Mouse (Mus musculus) spleen, adult 18-20 months (tissue): ENCODE data around the gene Fam187b.

Source experiments
- DNase-seq, 2 experiments: peaks; one replicate each; pipeline ENCODE4 v3.0.0; 2022; ENCODE audit warnings: mixed read lengths in 2 of 2

The Fam187b gene

DNA sequence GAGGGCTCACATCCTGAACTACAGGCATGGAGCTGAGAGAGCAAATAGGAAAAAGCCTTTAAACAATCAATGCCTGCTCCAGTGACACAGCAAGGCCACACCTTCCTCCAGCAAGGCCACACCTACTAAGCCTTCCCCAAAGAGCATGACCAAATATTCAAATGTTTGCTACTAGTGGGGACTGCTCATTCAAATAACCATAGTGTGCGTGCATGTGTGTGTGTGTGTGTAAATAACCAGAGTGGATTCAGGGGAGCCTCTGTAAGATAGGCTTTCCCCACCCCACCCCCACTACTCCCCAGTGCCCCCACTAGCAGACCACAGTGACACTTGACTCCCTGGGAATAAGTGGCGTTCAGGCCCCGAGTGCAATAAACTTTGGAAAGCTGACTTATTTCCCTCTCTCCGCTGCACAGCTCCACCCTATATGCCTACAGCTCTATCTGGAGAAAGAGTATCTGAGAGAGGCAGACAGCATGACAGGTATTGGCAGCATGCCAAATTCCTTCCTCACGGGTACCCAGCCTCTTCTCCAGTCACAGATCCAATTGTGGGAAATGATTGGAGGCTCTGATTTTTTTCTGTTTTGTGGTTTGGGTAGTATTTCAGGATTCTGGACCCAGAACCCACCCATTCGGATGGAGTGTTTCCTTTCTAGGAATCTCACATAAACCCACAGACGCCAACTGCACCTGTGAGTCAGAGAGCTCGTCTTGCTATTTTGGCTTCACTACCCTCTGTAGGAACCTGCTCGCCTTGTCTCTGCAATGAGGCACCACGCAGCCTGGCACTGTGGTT, 43.7 kb downstream of the Fam187b start:
- DNase-seq = no peak

DNA sequence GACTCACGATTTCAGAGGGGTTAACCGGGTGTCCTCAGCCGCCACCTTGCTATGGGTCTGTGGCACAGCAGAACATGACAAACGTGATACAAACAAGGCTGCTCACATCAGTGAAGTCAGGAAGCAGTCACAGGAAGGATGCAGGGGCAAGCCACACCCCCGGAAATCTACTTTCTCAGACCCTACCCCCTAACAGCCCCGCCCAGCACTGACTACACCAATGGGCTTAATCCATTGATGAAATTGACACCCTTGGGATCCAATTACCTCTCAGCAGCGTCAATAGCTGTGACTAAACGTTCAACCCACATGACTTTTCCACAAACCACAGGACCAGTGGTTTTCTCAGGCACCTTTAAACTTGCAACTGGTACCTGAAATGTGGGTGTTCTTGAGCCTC, 55.0 kb downstream of the Fam187b start:
- DNase-seq = no peak

DNA sequence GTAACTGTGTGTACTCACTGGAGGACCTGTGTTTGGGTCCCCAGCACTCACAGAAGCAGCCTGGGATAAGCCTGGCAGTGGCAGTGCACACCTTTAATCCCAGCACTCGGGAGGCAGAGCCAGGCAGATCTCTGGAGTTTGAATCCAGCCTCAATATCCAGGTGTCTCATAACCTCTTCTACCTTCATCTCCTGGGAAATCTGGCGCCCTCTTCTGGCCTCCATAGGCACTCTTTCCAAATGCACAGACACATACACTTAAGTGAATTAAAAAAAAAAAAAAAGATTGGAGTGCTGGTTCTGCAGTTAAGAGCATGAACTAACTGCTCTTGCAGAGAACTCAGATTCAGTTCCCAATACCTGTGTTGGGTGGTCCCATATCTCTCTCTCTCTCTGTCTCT, 57.1 kb downstream of the Fam187b start:
- no peak for DNase-seq

DNA sequence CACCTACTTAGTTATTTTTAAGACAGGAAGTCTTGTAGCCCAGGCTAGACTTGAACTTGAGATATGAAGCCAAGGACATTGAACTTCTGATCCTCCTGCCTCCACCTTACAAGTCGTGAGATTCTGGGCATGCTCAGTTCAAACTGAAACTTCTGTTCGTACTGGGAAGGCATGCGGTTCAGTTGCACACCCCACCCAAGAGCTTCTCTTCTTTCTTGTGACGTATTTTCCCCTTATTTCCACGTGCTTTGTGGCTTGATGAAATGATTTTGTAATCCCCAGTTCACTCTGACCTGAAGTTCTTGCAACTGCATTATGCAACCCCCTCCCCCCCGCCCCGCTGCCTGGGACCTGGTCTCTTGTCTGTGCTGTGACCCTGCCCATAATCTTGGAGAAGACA, 58.1 kb downstream of the Fam187b start:
- DNase-seq = no peak

DNA sequence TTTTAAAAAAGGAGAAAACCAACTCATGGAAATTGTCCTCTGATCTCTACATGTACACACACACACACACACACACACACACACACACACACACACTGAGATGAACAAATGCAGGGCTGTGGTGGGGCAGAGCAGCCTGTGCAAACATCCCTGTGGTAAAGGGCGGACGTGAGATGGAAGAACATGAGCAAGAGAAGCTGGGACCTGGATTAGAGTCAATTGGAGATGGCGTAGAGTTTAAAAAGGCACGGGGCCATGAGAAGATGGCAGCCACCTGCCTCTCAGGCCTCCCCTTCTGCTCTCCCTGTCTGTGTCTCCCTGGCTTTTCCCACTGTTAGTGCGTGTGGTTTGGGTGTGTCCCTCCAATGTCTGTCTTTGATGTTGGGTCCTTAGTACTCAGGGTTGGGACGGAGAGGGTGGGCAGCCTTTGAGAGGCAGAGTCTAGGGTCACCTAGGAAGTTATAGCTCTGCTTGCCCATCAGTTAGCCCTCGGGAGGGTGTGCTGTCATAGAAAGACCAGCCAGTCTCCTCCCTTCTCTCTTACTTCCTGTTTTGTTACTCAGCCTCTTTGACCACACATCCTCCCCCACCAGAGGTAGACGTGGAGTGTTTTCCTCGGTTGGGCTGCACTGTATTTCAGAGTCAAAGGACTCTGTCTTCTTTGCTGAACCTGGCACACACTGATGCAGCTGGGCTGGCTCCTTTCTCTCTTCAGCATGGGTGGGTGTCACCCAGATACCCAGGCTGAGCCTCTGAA, 60.0 kb downstream of the Fam187b start:
- DNase-seq = peak; percentile 52 to 57

DNA sequence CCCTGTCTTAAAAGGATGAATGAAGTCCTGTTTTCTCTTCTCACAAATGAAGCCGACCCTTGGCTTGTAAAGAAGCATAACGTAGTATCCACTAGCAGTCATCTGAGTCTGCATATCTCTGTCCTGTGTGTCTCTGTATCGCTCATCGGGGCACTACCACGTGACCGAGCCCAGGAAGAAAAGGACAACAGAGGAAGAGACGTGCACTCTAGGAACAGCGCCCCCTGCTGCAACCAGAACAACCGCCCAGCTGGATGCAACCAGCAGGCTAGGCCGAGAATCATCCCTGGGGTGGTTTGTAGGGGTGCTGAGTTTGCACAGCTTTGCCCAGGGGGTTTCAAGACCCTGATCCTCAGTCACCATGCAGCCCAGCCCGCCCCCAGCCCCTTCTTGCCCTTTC, 61.2 kb downstream of the Fam187b start:
- DNase-seq = peak in 1 of 2 experiments; percentile 38

DNA sequence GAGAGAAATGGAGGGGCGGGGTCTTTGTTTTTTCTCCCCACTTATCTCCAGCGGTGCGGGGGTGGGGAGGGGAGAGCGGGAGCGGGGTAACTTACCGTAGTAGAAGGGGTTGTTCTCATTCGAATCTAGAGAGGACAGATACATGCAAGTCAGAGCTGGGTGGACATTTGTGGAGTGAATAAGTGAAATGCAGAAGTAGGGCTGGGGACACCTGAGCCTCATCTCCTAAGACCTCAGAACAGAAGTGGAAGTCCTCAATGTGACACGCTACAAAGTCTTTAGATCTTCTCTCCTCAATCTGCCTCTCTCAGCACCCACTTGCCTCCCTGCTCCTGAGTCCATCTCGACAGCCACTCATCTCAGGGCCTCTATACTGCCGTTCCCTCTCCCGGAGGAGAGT, 61.7 kb downstream of the Fam187b start:
- DNase-seq = no peak

DNA sequence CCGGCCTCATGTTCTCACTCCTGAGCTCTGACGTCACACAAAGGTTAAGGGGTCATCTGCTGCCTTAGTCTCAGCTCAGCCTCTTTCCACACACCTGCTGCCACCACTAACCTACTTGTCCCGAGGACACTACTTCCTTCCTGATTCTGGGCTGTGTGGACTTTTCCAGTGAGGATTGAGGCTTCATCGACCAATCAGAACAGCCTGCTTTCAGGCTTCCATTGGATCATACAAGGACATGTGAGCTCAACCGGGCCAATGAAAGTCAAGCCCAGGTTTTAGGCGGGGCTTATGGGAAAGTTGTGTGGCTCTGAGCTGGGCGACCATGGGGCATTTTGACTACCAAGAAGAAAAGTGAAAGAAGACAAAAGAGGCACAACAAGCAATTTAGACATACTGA, 63.3 kb downstream of the Fam187b start:
- DNase-seq = no peak

DNA sequence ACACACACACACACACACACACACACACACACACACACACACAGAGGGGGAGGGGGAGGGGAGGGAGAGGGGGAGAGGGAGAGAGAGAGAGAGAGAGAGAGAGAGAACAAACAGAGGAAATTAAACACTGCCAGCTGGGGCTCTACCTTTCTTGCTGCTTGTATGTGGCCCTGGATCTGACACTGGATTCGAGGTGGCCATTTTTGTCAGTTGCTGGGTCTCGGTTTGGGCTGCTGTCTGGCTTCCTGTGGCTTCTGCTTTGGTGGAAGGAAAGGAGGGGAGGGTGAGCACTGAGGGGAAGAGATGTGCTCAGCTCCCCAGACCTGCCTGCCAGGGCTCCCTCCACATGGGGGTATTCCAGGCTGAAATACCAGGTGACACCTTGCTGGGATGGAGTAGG, 64.1 kb downstream of the Fam187b start:
- DNase-seq = no peak

DNA sequence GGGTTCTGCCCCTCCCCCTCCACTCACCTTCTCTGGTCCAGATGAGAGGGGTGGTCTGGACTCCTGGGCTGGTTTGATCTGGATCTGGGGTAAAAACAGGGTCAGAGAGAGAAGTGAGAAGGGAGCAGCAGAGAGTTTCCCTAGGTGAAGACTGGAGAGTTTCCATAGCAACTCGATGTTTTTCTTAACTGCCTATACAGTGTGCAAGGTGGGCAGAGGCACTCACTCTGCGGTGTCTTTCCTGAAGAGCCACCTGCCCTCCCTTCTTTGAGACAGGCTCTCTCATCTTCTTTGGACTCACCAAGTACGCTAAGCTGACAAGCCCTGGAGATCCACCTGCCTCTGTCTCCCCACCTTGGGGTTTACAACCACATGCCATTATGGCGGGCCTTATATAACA, 65.4 kb downstream of the Fam187b start:
- no peak for DNase-seq
